Mouse (Mus musculus): ENCODE data around the gene Abcb5. TPM values are rescaled to one million over a fixed set of nuclear protein-coding genes. Genes with fewer than 3 reads are reported as not detected.
A peak's percentile ranks its signal among the peaks of the same experiment; 100 is the strongest.
"Not testable (repeated sequence)": the region's sequence is repeated elsewhere in the genome, so short reads cannot be mapped to it uniquely, and the experiment has no call there.

Abcb5 gene
- polyA plus RNA-seq (2015; fragmentation: Nextera tagmentation; extraction: Ambion mirVana): not detected in 2 replicates

DNA sequence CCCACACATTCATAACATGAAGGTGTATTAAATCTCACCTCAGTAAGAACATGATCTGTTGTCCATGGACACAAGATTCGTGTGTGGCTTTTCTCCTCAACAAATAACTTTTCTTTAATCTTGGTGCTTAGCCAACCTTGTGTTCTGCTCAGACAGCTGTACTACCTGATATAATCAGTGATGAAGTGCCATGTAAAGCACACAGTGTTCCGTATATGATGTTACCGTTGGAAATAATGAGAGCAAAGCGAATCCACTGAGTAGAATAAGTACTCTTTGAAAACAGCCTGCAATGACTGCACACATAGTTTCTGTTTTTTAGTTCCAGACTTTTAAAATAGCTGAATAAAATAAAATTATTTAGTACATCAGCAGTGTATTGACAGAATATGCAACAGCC is at the start of gene Abcb5:
Gene Abcb5 (minus strand): TSS at position 101 of the 400 bp plus-strand sequence.
- no peak for ATAC-seq (ENCODE audit: insufficient number of reproducible peaks, low FRiP score, low TSS enrichment, low read depth)
- Histone ChIP-seq H3K9me3 (no peaks in the 10 kb centered on the region), H3K4me2 (no peak within 1 kb of the TSS), H3K27me3 (no peaks in the 10 kb centered on the region), H3K4me1 (no peaks in the 10 kb centered on the region), H3K9ac (no peak within 1 kb of the TSS), H3K4me3 (no peak within 1 kb of the TSS), H3K36me3 (no peaks in the 10 kb centered on the region), H3K27ac (no peak within 1 kb of the TSS)
- 78% methylated on average over 4 of the region's 4 CpGs for WGBS

DNA sequence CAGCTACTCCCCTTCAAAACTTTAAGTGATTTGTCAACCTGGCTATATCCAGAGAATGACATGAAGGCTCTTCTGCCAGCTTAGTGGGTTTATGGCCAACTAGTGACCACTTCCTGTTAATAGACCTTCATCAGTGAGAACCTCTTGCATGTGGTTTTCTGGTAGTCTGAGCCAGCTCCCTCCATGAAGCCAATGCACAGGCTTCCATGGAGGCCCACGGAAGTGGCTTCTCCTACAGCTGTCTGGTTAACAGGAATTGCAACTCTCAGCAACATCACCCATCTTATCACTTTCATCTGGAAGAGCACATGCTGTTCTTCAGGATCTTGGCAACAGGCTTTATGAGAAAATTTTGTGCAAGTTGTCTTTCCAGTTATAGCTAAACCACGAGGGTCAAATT is 33.0 kb upstream of the Abcb5 start:
- ATAC-seq (ENCODE audit: insufficient number of reproducible peaks, low FRiP score, low TSS enrichment, low read depth): no peak
- no peaks in the 10 kb centered on the region for H3K4me1 ChIP-seq
- WGBS: 53% methylated on average over 2 of the region's 2 CpGs
- no peak overlapping the region for H3K4me3 ChIP-seq
- H3K4me2 ChIP-seq: no peak overlapping the region
- no peak overlapping the region for H3K27ac ChIP-seq
- H3K9ac ChIP-seq: no peak overlapping the region
- no peaks in the 10 kb centered on the region for H3K9me3 ChIP-seq
- no peaks in the 10 kb centered on the region for H3K27me3 ChIP-seq
- no peaks in the 10 kb centered on the region for H3K36me3 ChIP-seq

DNA sequence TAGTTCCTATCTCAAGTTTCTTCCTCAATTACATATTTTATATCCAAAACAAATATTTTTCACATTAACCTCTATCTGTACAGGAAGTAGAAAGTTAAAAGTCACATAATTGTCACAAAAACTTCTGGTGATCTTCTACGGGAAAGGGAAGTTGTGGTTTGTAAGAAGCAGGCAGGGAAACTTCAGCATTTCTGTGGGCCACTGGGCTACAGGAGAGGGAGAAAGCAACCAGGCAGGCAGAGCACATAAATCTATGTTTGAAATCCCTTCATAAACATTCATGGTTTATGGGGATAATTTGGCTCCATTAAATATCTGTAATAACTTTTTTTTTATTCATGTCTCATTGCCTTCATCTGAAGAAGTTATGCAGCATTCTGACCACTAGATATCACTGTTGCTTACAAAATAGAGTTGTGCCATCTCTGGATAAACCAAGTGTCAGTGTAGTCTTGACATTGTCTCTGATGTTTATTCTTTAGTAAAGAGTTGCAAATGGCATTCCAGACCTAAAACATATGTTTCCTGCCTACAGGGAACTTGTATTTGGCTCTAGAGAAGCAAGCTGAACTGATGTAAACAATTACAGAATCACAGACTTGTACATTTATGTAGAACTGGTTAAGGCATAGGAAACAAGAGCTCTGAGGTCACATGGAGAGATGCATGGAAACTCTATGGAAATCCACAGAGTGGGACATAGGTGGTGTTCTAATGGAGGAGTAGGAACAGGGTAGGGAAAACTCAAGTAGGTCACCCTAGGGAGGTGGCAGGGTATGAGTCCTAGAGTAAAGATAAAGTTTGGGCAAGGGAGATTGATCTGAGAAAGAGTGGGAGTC is 28.3 kb upstream of the Abcb5 start:
- 64% methylated on average over 1 of the region's 1 CpGs for WGBS
- H3K4me2 ChIP-seq: no peak overlapping the region

DNA sequence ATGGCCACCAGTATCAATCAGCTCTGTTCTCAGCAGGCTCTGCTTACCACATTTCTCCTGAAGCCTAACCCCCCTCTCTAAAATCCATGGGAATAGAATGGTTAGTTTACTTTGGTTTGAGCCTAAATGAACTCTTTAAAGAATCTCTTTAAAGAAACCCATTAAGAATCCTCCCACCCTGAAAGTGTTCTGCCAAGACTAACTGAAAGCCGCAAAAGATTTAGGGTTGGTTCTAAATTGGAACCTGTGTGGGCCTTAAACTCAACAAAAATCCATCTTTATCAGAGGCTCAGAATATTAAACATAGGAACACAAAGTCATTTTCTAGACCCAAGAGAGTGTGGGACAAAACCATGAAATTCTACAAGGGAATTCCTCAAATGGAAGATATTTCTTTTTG is 18.6 kb upstream of the Abcb5 start:
- no peak overlapping the region for H3K4me2 ChIP-seq
- H3K4me1 ChIP-seq: no peaks in the 10 kb centered on the region
- H3K4me3 ChIP-seq: no peak overlapping the region
- H3K9ac ChIP-seq: no peak overlapping the region
- no peak overlapping the region for H3K27ac ChIP-seq
- no peak for ATAC-seq (ENCODE audit: insufficient number of reproducible peaks, low FRiP score, low TSS enrichment, low read depth)
- WGBS: 43% methylated on average over 1 of the region's 1 CpGs
- no peaks in the 10 kb centered on the region for H3K36me3 ChIP-seq
- H3K9me3 ChIP-seq: no peaks in the 10 kb centered on the region
- no peaks in the 10 kb centered on the region for H3K27me3 ChIP-seq

More for the DNA sequence above, 28.3 kb upstream of the Abcb5 start:
- no peak for ATAC-seq (ENCODE audit: insufficient number of reproducible peaks, low FRiP score, low TSS enrichment, low read depth)
- Histone ChIP-seq H3K9ac (no peak overlapping the region), H3K36me3 (no peaks in the 10 kb centered on the region), H3K9me3 (no peaks in the 10 kb centered on the region), H3K4me3 (no peak overlapping the region), H3K27me3 (no peaks in the 10 kb centered on the region), H3K4me1 (no peaks in the 10 kb centered on the region), H3K27ac (no peak overlapping the region)

DNA sequence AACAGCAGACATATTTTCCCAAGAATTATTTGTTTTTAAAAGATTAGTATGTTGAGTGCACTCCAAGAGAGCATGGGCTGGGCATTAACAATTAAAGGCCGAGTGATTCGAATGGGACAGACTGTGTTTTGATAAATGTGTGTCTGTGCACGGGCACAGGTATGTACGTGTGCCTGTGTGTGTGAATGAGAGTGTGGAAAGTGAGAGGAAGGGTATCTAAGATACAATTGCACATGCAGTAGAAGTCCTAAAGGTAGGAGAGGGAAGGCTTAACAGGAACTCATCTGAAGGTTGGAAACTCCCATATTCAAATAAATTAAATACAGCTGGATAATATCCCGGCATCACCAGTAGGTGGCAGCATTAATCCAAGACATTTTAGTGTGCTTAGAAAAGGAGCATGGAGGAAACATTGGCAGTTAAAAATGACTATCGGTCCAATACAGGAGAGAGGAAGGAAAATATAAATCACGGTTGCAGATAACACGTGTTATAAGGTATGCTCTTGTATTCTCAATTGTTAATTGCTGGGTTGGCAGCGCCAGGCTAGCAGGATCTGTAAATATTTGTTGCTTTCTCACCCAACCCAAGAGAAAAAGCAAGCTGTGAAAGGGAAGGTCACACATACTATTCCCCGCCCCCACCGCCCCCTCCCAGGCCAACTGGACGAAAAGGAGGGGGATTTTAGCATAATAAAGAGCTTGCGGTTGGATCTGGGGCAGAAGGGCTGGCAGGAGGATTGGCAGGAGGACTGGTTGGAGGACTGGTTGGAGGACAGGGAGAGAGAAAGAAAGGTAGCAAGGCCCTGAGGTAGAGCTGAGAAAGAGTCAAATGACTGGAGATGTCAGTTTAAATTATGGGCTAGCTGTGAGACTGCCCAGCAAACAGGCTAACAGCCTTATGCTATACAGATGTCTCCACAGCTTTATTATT is 35.6 kb downstream of the Abcb5 start:
- Histone ChIP-seq H3K9ac (no peak overlapping the region), H3K9me3 (no peaks in the 10 kb centered on the region), H3K4me1 (peaks cover 3% of the 10 kb centered on the region; the same call in 1 of the 2 replicates), H3K4me3 (no peak overlapping the region), H3K4me2 (peak overlapping the region; percentile 21; the same call in 1 of the 2 replicates), H3K27me3 (no peaks in the 10 kb centered on the region), H3K27ac (no peak overlapping the region), H3K36me3 (no peaks in the 10 kb centered on the region)
- WGBS: 24% methylated on average over 13 of the region's 13 CpGs
- no peak for ATAC-seq (ENCODE audit: insufficient number of reproducible peaks, low FRiP score, low TSS enrichment, low read depth)

DNA sequence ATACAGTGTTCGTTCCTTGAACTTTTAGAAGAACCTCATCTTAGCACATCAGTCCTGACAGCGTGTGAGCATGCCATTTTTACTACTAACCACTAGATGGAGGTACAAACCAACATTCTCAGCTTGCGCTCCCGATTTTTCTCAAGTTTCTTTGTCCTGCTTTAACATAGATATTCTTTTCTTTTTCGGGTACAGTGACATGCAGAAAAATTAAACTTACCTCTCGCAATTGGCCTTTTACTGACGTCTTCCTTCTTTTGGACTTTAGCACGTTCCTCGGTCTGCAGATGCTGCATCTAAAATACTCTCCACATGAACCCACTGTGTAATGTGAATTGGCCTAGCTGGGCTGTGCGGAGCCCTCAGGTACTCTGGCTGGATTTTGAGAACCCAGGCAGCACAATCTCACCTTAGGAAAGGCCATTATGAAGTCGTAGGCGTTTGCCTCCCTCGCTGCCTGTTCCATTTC is 39.4 kb downstream of the Abcb5 start:
- H3K27ac ChIP-seq: no peak overlapping the region
- H3K4me3 ChIP-seq: 0 out of 2 replicates have a peak overlapping the region, but pooled peaks have one; percentile 9

DNA sequence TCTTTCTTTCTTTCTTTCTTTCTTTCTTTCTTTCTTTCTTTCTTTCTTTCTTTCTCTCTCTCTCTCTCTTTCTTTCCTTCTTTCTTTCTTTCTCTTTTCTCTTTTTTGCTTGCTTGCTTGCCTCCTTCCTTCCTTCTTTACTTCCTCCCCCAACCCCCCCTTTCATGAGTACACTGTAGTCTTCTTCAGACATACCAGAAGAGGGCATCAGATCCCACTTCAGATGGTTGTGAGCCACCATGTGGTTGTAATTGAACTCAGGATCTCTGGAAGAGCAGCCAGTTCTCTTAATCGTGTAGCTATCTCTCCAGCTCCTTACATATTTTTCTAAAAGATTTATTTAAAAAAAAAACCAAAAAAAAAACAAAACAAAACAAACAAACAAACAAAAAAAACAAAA is 42.3 kb downstream of the Abcb5 start:
- 32% methylated on average over 1 of the region's 1 CpGs for WGBS
- H3K9ac ChIP-seq: not testable (repeated sequence)

More for the DNA sequence above, 39.4 kb downstream of the Abcb5 start:
- H3K36me3 ChIP-seq: no peaks in the 10 kb centered on the region
- no peaks in the 10 kb centered on the region for H3K9me3 ChIP-seq
- peaks cover 3% of the 10 kb centered on the region; the same call in 1 of the 2 replicates for H3K4me1 ChIP-seq
- WGBS: 18% methylated on average over 13 of the region's 13 CpGs
- no peak for ATAC-seq (ENCODE audit: insufficient number of reproducible peaks, low FRiP score, low TSS enrichment, low read depth)
- H3K4me2 ChIP-seq: peak overlapping the region; percentile 26; the same call in 1 of the 2 replicates
- no peak overlapping the region for H3K9ac ChIP-seq
- no peaks in the 10 kb centered on the region for H3K27me3 ChIP-seq

DNA sequence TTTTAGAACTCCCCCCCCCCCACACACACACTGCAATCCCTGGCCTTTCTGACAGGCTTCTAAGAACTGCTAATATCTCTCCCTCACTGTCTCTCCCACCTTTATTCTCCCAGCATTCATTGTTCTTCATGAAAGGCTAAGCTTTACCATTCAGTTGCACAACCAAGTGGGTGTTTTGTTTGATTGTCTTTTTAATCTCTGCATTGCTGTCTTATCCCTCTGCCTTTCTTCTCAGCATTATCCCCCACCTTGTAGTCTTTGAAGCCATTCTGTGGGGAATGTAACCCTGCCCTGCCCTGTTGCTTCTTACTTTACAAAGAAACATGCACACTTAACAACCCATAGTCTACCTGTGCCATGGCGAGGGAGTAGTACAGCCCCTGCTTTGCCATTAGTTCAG is 48.5 kb downstream of the Abcb5 start:
- H3K4me3 ChIP-seq: no peak overlapping the region
- H3K27me3 ChIP-seq: no peaks in the 10 kb centered on the region
- no peak overlapping the region for H3K9ac ChIP-seq
- no peak for ATAC-seq (ENCODE audit: insufficient number of reproducible peaks, low FRiP score, low TSS enrichment, low read depth)
- no peaks in the 10 kb centered on the region for H3K9me3 ChIP-seq
- H3K36me3 ChIP-seq: no peaks in the 10 kb centered on the region
- H3K27ac ChIP-seq: no peak overlapping the region
- H3K4me1 ChIP-seq: no peaks in the 10 kb centered on the region
- 72% methylated on average over 1 of the region's 1 CpGs for WGBS
- no peak overlapping the region for H3K4me2 ChIP-seq

More for the DNA sequence above, 42.3 kb downstream of the Abcb5 start:
- not testable (repeated sequence) for H3K27me3 ChIP-seq; H3K4me3 ChIP-seq; H3K36me3 ChIP-seq; H3K4me1 ChIP-seq; H3K4me2 ChIP-seq; ATAC-seq (ENCODE audit: insufficient number of reproducible peaks, low FRiP score, low TSS enrichment, low read depth); H3K27ac ChIP-seq; H3K9me3 ChIP-seq

DNA sequence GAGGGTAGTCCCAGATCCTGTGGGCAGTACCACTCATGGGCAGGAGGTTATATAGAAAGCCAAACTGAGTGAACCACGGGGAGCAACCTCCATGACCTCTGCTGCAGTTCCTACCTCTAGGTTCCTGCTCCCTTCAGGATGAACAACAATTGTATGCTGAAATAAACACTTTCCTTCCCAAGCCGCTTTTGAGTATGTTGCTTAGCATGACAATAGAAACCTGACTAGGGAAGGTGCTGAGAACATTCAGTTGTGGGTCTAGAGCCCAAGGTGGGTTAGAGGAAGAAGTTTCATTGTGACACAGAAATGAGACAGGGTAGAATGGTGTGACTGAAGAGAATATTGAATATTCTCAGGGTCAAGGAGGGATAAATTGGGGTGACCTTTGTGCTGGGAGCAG is 55.9 kb downstream of the Abcb5 start:
- H3K9me3 ChIP-seq: no peaks in the 10 kb centered on the region
- H3K36me3 ChIP-seq: no peaks in the 10 kb centered on the region
- H3K4me3 ChIP-seq: no peak overlapping the region
- H3K27ac ChIP-seq: no peak overlapping the region
- no peaks in the 10 kb centered on the region for H3K4me1 ChIP-seq
- no peaks in the 10 kb centered on the region for H3K27me3 ChIP-seq
- WGBS: 72% methylated on average over 2 of the region's 2 CpGs
- H3K4me2 ChIP-seq: no peak overlapping the region
- no peak for ATAC-seq (ENCODE audit: insufficient number of reproducible peaks, low FRiP score, low TSS enrichment, low read depth)
- no peak overlapping the region for H3K9ac ChIP-seq

DNA sequence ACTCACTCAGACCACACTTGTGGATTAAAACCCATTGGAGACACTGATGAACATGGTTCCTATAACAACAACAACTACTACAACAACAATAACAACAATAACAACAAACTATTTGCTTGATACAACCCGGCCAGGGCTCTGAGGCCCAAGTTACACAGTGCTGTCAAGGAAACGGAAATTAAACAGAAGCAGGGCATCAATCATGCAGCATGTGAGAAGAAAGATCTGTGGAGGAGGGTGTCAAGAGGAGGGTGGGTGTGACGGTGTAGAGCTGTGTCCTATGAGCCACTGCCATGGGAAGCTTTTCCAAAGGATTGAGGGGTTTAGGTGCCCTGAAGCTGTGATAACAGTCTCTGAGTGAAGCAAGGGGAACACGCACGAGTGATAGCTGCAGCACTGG is 64.0 kb downstream of the Abcb5 start:
- no peak overlapping the region for H3K9ac ChIP-seq
- no peaks in the 10 kb centered on the region for H3K27me3 ChIP-seq
- H3K36me3 ChIP-seq: no peaks in the 10 kb centered on the region
- ATAC-seq (ENCODE audit: insufficient number of reproducible peaks, low FRiP score, low TSS enrichment, low read depth): no peak
- no peak overlapping the region for H3K4me3 ChIP-seq
- H3K4me2 ChIP-seq: no peak overlapping the region
- no peak overlapping the region for H3K27ac ChIP-seq
- H3K9me3 ChIP-seq: no peaks in the 10 kb centered on the region
- WGBS: 31% methylated on average over 5 of the region's 5 CpGs
- no peaks in the 10 kb centered on the region; the same call in 1 of the 2 replicates for H3K4me1 ChIP-seq

DNA sequence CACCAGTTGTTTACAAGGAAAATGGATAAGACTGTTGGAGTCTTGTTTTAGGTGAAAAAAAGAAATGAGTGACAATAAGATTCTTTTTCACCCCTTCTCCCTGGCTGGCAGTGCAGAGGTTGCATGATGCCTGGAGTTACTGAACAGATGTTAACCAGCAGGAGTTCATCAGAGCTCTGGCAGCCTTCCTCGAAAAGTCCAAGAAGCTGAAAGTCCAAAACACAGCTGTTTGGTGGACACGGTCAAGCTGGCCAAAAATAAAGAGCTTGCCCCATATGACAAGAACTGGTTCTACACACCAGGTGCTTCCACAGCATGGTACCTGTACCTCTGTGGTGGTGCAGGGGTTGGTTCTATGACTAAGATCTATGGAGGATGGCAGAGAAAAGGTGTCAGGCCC is 78.3 kb downstream of the Abcb5 start:
- ATAC-seq (ENCODE audit: insufficient number of reproducible peaks, low FRiP score, low TSS enrichment, low read depth): no peak

DNA sequence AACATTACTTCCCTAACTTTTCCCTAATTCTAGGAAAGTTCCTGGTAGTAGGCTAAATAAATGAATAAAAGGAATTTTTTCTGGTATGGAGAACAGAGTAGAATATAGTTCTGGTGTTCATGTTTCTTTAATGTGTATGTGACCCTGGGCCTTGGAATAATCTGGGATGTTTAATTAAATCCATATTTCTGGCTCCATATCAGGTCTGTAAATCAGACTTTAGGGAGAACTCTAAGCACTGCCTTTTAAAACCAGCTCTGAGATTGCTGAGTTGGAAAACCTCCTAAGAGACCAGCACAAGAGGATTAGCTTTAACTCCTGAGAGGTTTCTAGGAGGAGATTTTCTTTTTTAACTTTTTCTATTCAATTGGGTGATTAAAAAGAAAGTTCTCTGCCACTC is 83.4 kb downstream of the Abcb5 start:
- Histone ChIP-seq H3K27ac (no peak overlapping the region), H3K9me3 (no peaks in the 10 kb centered on the region), H3K27me3 (no peaks in the 10 kb centered on the region), H3K4me2 (no peak overlapping the region), H3K4me1 (no peaks in the 10 kb centered on the region), H3K36me3 (no peaks in the 10 kb centered on the region), H3K9ac (no peak overlapping the region), H3K4me3 (no peak overlapping the region)
- ATAC-seq (ENCODE audit: insufficient number of reproducible peaks, low FRiP score, low TSS enrichment, low read depth): no peak

More for the DNA sequence above, 78.3 kb downstream of the Abcb5 start:
- H3K36me3 ChIP-seq: no peaks in the 10 kb centered on the region
- 59% methylated on average over 2 of the region's 2 CpGs for WGBS
- H3K4me1 ChIP-seq: no peaks in the 10 kb centered on the region
- H3K4me3 ChIP-seq: no peak overlapping the region
- H3K4me2 ChIP-seq: no peak overlapping the region
- no peak overlapping the region for H3K9ac ChIP-seq
- no peaks in the 10 kb centered on the region for H3K9me3 ChIP-seq
- H3K27ac ChIP-seq: no peak overlapping the region
- no peaks in the 10 kb centered on the region for H3K27me3 ChIP-seq

Measured in limb, embryonic 15.5 days (tissue).